Mouse (Mus musculus) stomach, embryonic 16.5 days (tissue): Measurements from ENCODE around the gene Bcap29. TPM values are rescaled to one million over a fixed set of nuclear protein-coding genes. Genes with fewer than 3 reads are reported as not detected.
"Not testable (repeated sequence)": the region's sequence is repeated elsewhere in the genome, so short reads cannot be mapped to it uniquely, and the experiment has no call there.

Source experiments
- ATAC-seq: fragments of 200-750 bp; cut with Nextera tagmentation; 2 replicates; pipeline ENCODE4 v1.8.0; 2017; ENCODE audit warnings: moderate number of reproducible peaks, moderate TSS enrichment; ENCODE audit not compliant: insufficient read depth, low FRiP score
- H3K27ac ChIP-seq: fragments of 300-500 bp; sonication (generic); 2 replicates; pipeline ENCODE4 v1.5.1; 2014; ENCODE audit warnings: low read length
- H3K27me3 ChIP-seq: fragments of 300-500 bp; sonication (generic); 2 replicates; pipeline ENCODE4 v1.6.1; 2014; ENCODE audit warnings: low read length, control low read depth, mixed read lengths; ENCODE audit not compliant: control insufficient read depth, insufficient read depth
- H3K36me3 ChIP-seq: fragments of 300-500 bp; sonication (generic); 2 replicates; pipeline ENCODE4 v1.6.1; 2014; ENCODE audit warnings: low read length; ENCODE audit not compliant: control insufficient read depth, insufficient read depth
- H3K4me1 ChIP-seq: fragments of 300-500 bp; sonication (generic); 2 replicates; pipeline ENCODE4 v1.6.1; 2014; ENCODE audit warnings: low read length, control low read depth, mixed read lengths; ENCODE audit not compliant: control insufficient read depth, insufficient read depth
- H3K4me2 ChIP-seq: fragments of 300-500 bp; sonication (generic); 2 replicates; pipeline ENCODE4 v1.6.1; 2014; ENCODE audit warnings: low read depth, low read length, mixed read lengths
- H3K4me3 ChIP-seq: fragments of 300-500 bp; sonication (generic); replicated peaks from 2 replicates; pipeline ENCODE4 v1.5.1; 2014; ENCODE audit warnings: mild to moderate bottlenecking, low read length
- H3K9ac ChIP-seq: fragments of 300-500 bp; sonication (generic); 2 replicates; pipeline ENCODE4 v1.6.1; 2014; ENCODE audit warnings: low read length
- H3K9me3 ChIP-seq: fragments of 300-500 bp; sonication (generic); replicated peaks from 2 replicates; pipeline ENCODE4 v1.6.1; 2016; ENCODE audit warnings: low read length, control low read depth; ENCODE audit not compliant: control insufficient read depth
- WGBS: fragments of 180-500 bp; shearing (Covaris S2); extraction: QIAGEN DNeasy Blood & Tissue Kit; methylation state at CpG from one replicate; pipeline ENCODE4 v1.1.7; 2014; 5-methylcytosine and 5-hydroxymethylcytosine counted together
- polyA plus RNA-seq: library from polyadenylated mRNA; unstranded; fragments of >200 nt; fragmentation: Nextera tagmentation; extraction: Ambion mirVana; gene quantifications from 2 replicates; pipeline ENCODE4 v1.2.1, GENCODE M21; 2015

Gene Bcap29
- polyA plus RNA-seq, 1 experiment from 2014 or later = 32.5 TPM

- Histone ChIP-seq H3K9ac (no peak overlapping the region), H3K9me3 (no peaks in the 10 kb centered on the region), H3K27ac (no peak overlapping the region), H3K4me2 (no peak overlapping the region), H3K36me3 (no peaks in the 10 kb centered on the region), H3K4me1 (no peaks in the 10 kb centered on the region), H3K4me3 (no peak overlapping the region), H3K27me3 (no peaks in the 10 kb centered on the region)
- ATAC-seq = no peak
- WGBS = 76% methylated on average over 2 of the region's 2 CpGs
Measured at GRCm38 (mm10) chr12:31583726-31584125, 50.7 kb downstream of the Bcap29 start.

- WGBS = 78% methylated on average over 5 of the region's 5 CpGs
- Histone ChIP-seq H3K4me3 (no peak overlapping the region), H3K4me2 (no peak overlapping the region), H3K27me3 (no peaks in the 10 kb centered on the region), H3K36me3 (no peaks in the 10 kb centered on the region), H3K9me3 (no peaks in the 10 kb centered on the region), H3K4me1 (no peaks in the 10 kb centered on the region), H3K9ac (no peak overlapping the region), H3K27ac (no peak overlapping the region)
- ATAC-seq = no peak
Measured at GRCm38 (mm10) chr12:31582081-31582480, 52.4 kb downstream of the Bcap29 start.

DNA sequence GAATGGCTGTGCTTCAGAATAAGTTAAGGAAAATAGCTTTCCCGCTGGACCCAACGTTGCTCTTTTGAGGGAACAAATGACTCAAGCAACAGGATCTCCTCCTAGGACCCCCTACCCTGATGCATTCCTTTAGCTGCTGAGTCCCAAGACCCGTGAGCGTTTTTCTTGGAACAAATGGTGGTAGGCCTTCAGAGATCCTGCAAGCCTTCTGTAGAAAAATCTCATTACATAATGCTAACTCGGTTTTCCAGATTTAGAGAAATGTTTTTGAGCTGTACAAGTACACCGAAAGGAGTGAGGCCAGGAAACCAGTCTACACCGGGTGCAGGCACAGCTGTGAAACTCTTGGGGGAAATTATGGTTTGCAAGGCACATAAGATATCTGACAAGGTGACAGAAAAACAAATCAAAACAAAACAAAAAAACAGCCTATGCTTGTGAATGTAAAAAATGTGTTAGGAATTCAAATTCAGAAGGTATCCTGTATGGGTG, 53.1 kb downstream of the Bcap29 start:
- Histone ChIP-seq H3K27me3 (no peaks in the 10 kb centered on the region), H3K27ac (no peak overlapping the region), H3K36me3 (no peaks in the 10 kb centered on the region), H3K4me3 (no peak overlapping the region), H3K9me3 (no peaks in the 10 kb centered on the region), H3K4me2 (no peak overlapping the region), H3K9ac (no peak overlapping the region), H3K4me1 (no peaks in the 10 kb centered on the region)
- WGBS = 73% methylated on average over 7 of the region's 7 CpGs
- no peak for ATAC-seq

- Histone ChIP-seq H3K27ac (no peak overlapping the region), H3K36me3 (no peaks in the 10 kb centered on the region), H3K4me3 (no peak overlapping the region), H3K27me3 (no peaks in the 10 kb centered on the region), H3K9ac (no peak overlapping the region), H3K9me3 (no peaks in the 10 kb centered on the region), H3K4me1 (no peaks in the 10 kb centered on the region), H3K4me2 (no peak overlapping the region)
- 80% methylated on average over 5 of the region's 5 CpGs for WGBS
- peak; percentile 82; the same call in 1 of the 2 replicates for ATAC-seq
Measured at GRCm38 (mm10) chr12:31580634-31581318, 53.7 kb downstream of the Bcap29 start.

DNA sequence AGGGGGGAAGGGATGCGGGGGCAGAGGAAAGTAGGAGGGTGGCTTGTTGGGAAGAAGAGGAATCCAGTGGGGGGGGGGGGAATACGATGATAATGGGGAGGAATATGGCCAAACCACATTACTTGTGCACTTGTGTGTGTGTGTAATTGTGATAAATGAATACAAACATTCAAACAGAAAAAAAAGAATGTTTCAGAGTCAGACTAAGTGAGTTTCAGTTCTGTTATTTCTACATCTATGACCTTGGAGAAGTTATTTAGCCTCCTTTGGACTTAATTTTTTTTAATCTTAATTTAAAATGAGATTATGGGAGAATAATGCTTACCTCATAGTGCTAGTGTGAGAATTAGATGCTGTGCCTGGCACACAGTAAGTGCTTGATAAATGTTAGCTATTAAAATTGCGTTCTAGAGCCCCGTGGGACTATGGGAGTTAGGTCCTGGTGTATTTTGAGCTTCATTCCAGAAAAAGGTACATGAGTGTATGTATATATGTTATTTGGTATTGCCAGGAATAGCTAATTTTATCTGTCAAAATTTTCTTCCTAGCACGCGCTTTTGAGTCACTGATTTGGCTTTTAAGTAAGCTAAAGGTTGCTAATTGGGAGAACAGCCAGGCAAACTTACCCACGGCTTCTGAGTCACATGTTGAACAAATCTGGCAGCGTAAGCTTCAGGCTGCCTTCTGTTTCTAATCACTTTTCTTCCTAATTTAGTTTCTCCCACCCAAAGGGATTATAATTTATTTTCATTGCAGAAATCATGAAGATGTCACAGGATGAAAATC, 55.6 kb downstream of the Bcap29 start:
- H3K9ac ChIP-seq = no peak overlapping the region
- no peak overlapping the region for H3K27ac ChIP-seq
- no peaks in the 10 kb centered on the region for H3K4me1 ChIP-seq
- ATAC-seq = no peak
- no peaks in the 10 kb centered on the region for H3K27me3 ChIP-seq
- H3K4me3 ChIP-seq = no peak overlapping the region
- 73% methylated on average over 8 of the region's 8 CpGs for WGBS
- H3K36me3 ChIP-seq = no peaks in the 10 kb centered on the region
- H3K4me2 ChIP-seq = no peak overlapping the region
- no peaks in the 10 kb centered on the region for H3K9me3 ChIP-seq

DNA sequence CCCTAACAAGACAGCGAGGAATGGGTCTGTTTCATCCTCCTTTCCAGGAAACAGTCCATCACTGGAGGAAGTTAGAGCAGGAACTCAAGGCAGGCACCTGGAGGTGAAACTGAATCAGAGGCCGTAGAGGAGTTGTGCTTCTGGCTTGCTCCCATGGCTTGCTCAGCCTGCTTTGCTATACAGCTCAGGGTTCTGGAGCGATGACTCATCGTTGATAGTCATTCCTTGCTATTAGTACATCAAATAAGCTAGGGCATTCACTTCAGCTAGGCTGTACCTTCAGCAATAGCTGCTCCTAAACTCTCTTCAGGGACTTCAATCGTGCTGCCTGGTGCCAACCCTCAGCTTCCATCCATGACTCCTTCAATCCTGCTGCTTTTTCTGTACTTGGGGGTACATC, 60.0 kb downstream of the Bcap29 start:
- WGBS = 86% methylated on average over 5 of the region's 5 CpGs
- H3K36me3 ChIP-seq = no peaks in the 10 kb centered on the region
- ATAC-seq = no peak
- no peak overlapping the region for H3K4me2 ChIP-seq
- H3K27ac ChIP-seq = no peak overlapping the region
- no peaks in the 10 kb centered on the region for H3K9me3 ChIP-seq
- H3K4me1 ChIP-seq = no peaks in the 10 kb centered on the region
- H3K27me3 ChIP-seq = no peaks in the 10 kb centered on the region
- no peak overlapping the region for H3K9ac ChIP-seq
- H3K4me3 ChIP-seq = no peak overlapping the region

DNA sequence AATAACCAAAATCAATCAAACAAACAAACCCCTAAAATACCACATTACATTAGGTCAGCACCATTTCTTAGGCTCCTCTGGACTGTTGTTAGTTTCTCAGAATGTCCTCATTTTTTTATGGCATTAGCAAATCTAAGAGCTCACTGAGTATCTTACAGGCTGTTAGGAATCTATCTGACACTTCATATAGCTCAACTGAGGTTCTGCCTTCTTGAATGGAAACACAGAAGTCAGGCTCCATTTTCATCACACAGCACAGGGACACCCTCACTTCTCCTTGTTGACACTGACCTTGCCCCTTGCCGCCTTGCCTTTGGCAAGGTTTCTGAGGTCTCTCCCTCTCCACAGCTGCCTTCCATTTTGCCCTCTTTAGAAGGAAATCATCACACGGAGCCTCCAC, 64.7 kb downstream of the Bcap29 start:
- Histone ChIP-seq H3K27me3 (no peaks in the 10 kb centered on the region), H3K4me1 (no peaks in the 10 kb centered on the region), H3K9ac (no peak overlapping the region), H3K27ac (no peak overlapping the region), H3K4me3 (no peak overlapping the region), H3K9me3 (no peaks in the 10 kb centered on the region), H3K36me3 (no peaks in the 10 kb centered on the region), H3K4me2 (no peak overlapping the region)
- WGBS = 48% methylated on average over 2 of the region's 2 CpGs
- ATAC-seq = no peak

DNA sequence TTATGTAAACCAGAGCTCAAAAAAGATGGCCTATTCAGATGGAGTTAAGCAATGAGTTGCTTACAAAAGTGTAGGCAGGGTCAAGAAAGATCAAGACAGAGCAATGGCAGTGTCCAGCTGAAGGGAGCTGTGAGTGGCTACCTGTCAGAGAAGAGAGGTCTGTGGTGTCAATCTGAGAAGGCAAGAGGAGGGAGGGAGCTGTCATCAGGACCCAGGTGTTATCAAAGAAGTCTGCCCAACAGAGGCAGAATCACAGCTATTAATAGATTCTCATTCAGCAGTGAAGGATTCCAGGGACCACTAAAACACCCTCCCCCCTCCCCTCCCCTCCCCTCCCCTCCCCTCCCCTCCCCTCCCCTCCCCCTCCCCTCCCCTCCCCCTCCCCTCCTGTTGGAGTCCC, 65.8 kb downstream of the Bcap29 start:
- Histone ChIP-seq H3K4me2 (no peak overlapping the region), H3K9ac (no peak overlapping the region), H3K36me3 (no peaks in the 10 kb centered on the region), H3K4me1 (no peaks in the 10 kb centered on the region), H3K27me3 (no peaks in the 10 kb centered on the region), H3K27ac (no peak overlapping the region), H3K4me3 (no peak overlapping the region), H3K9me3 (no peaks in the 10 kb centered on the region)
- no peak for ATAC-seq

GRCm38 (mm10) chr12:31567535-31567934, 66.9 kb downstream of the Bcap29 start:
- H3K27ac ChIP-seq, H3K27me3 ChIP-seq, H3K9ac ChIP-seq, H3K36me3 ChIP-seq, H3K4me1 ChIP-seq, H3K9me3 ChIP-seq, ATAC-seq: not testable (repeated sequence)
- Histone ChIP-seq H3K4me3 (peak overlapping the region; percentile 25), H3K4me2 (peak overlapping the region; percentile 47)
- 21% methylated on average over 10 of the region's 10 CpGs for WGBS
